Mouse (Mus musculus) skeletal muscle tissue, adult 2 months (tissue): ENCODE results near the gene Mea1.

ENCODE experiments used
- DNase-seq: peaks from one replicate; pipeline ENCODE4 v3.0.0-alpha.2; 2012; ENCODE audit warnings: low read depth, low spot score

Mea1 gene

GRCm38 (mm10) chr17:46678416-46678815 lies at the start of gene Mea1:
Gene Mea1 (plus strand): TSS chr17:46678793.
- DNase-seq: peak; percentile 69

DNA sequence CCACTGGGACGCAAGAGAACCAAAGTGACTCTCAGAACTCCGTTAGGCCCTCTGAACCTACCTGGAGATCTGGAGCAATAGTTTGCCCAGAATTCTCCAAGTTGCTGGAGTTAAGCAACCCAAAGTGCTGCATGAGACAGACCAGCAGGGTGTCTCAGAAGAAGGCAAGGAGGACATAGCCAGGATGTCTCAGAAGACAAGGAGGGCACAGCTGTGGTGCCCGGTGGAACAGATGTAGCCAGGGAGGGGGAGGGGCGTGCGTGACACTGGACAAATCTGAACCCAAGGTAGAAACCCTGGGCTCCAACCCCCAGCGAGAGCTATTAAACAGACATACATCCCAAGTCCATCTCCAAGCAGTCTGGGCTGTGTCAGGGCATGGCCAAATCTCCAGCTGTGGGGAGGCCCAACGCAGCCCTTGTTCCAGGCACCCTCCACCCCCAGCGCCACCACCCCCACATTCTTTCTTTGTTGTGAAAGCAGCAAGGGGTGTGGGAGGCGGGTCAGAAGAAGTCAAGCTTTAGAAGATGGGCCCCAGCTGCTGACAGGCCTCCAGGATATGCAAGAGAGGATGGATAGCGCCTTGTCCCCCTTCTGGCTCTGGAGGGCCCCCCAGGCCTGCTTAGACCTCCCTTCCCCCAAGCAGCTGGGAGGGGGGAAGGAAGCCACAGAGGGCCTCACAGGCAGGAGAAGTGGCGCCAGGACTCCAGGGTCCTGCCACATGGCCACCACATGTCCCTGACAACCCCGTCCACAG lies 48.7 kb upstream of the Mea1 start:
- no peak for DNase-seq

GRCm38 (mm10) chr17:46636831-46637523 lies 41.6 kb upstream of the Mea1 start:
- peak; percentile 49 for DNase-seq

- no peak for DNase-seq
These were observed 38.7 kb upstream of the Mea1 start for GRCm38 (mm10) chr17:46639929-46640328.

DNA sequence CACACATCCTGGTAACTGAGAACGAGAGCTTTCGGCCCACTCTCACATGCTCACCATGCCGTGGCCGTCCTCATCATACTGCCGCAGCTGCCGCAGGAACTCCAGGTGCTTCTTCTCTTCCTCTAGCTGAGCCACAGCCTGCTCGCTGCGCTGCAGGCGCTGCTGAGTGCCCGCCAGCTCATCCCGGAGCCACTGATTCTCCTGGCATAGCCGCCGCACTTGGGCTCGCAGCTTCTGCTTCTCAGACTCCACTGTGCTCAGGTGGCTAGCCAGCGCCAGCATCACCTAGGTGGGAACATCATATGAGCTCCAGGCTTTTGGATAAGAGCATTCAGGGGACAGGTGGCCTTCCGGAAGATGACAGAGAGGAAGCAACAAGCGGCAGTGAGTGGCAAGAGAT lies 36.5 kb upstream of the Mea1 start:
- no peak for DNase-seq

DNA sequence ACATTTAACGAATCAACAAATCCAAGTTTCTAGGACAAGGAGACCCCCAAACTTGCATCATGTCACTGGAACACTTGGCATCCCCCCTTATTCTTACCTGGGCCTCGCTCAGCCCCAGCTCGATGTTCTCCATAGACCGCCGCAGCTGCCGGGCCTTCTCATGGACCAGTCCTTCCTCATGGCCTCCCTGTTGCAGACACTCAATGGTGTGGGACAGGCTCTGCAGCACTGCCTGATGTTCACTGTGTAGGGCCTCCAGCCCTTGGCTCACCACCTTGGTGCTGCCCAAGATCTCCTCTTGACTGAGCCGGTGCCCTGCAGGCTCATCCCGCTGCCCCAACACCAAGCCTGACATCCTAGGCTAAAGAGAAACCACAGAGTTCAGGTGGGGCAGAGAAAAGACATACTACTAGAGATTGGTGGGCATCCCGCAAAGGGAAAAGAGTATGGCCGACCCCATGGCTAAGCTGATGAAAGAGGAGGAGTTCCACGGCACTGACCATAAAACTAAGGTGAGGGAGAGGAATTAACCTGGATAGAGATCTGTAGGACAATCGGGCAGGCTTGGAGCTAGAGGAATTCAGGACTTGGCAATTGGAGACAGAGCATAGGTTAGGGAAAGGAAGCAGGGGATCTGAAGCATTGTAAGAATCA lies 34.3 kb upstream of the Mea1 start:
- DNase-seq: no peak

DNA sequence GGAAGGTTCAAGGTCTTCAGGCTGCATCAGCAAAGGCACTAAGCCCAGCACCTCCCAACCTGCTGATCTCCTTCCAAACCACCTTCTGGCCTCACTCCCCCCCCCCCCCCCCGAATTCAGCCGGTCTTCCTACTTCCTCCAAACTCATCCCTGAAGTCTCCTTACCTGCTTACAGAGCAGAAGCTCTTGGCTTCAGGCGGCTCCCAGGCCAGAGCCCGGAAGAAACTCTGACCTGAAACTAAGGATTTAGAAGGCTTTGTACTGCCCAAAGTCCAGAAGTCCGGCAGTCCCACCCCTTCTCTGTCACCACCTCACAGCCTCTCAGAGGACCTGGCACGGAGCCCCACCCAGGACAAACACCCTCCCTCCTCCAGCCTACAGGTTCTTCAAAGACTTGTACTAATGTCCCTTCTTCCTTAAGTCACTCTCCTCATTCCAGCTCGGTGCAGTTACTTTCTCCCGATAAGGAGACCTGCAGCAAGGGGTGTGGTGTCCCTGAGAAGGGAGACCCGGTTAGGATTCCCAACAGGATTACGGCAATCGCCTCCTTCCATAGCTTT lies 33.6 kb upstream of the Mea1 start:
- no peak for DNase-seq

- peak; percentile 98 for DNase-seq
These were observed 32.9 kb upstream of the Mea1 start, which contains the start of the genes Klc4 and Mrpl2 for GRCm38 (mm10) chr17:46645561-46646321. Gene Klc4 (minus strand): TSS chr17:46646022. Gene Mrpl2 (plus strand): TSS chr17:46646229.

- DNase-seq: no peak
These were observed 32.3 kb upstream of the Mea1 start for GRCm38 (mm10) chr17:46646322-46646662.

GRCm38 (mm10) chr17:46647279-46647678 lies 31.3 kb upstream of the Mea1 start:
- no peak for DNase-seq

DNA sequence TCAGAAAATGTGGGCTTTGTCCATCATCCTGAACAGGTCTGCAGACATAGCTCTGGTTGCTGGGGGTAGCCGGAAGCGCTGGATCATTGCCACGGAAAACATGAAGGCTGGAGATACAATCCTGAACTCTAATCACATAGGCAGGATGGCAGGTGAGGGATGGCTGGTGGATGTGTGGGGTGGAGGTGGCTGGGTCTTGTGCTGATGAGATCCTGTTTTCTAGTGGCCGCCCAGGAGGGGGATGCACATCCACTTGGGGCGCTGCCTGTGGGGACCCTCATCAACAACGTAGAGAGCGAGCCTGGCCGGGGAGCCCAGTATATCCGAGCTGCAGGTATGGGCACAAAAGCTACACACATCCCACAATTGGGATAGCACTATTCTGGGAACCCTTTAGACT lies 30.2 kb upstream of the Mea1 start:
- no peak for DNase-seq

- no peak for DNase-seq
These were observed 28.8 kb upstream of the Mea1 start for GRCm38 (mm10) chr17:46649811-46650210.

GRCm38 (mm10) chr17:46650232-46651031 lies 28.2 kb upstream of the Mea1 start, which contains the start of gene Cul7:
Gene Cul7 (plus strand): TSS chr17:46650337.
- peak; percentile 88 for DNase-seq

DNA sequence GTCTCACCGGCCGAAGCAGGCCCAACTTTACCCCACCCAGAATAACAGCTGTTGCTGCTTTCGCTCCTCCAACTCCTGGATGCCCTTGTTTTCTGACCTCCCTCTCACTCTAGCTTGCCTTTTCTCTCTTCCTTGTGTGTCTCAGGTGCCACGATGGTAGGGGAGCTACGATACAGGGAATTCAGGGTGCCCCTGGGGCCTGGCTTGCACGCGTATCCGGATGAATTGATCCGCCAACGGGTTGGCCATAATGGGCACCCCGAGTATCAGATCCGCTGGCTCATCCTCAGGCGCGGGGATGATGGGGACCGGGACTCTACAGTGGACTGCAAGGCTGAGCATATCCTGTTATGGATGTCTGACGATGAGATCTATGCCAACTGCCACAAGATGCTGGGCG lies 27.3 kb upstream of the Mea1 start:
- no peak for DNase-seq

- DNase-seq: no peak
These were observed 26.6 kb upstream of the Mea1 start for GRCm38 (mm10) chr17:46651755-46652547.

DNA sequence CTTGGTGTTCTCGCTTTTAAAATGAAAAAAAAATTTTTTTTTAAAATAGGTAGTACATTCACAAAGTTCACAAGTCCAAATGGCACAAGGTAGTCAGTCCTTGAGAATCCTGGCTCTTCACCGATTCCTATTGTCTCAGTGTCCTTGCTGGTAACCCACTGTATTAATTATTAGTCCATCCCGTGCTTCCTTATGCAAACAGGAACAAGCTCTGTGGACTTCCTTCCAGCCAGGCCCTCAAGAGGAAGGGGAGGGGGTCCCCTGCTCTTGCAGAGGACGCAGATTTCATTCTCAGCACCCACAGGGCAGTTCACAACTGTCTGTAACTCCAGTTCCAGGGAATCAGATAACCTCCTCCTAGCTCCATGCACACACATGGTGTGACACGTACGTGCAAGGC lies 22.5 kb upstream of the Mea1 start:
- no peak for DNase-seq

- no peak for DNase-seq
These were observed 17.2 kb upstream of the Mea1 start for GRCm38 (mm10) chr17:46661351-46661750.

DNA sequence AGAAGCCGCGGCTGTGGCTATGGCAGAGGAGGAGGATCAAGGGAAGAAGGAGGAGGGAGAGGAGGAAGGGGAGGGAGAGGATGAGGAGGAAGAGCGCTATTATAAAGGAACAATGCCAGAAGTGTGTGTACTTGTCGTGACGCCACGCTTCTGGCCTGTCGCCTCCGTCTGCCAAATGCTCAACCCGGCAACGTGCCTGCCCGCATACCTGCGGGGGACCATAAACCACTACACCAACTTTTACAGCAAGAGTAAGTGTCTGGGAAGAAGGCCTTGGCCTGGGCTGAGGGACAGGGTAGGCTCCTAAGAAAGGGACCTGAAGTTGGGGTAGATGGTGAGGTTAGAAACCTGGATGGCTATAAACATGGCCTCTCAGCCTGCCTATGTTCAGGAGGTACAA lies 16.6 kb upstream of the Mea1 start:
- no peak for DNase-seq

- peak; percentile 82 for DNase-seq
These were observed 15.9 kb upstream of the Mea1 start for GRCm38 (mm10) chr17:46662730-46663129.

GRCm38 (mm10) chr17:46667712-46668111 lies 10.9 kb upstream of the Mea1 start:
- DNase-seq: peak; percentile 56
